7 mouse cellular contexts compared by ENCODE assay signal in genomic region chr17:15108473-15109441, GRCm38 (mm10).
DNase-seq lines count a peak whose midpoint lies in the region; ATAC-seq lines count a peak whose summit lies in the region.

No protein-coding gene starts in this region.

- peak overlapping the region; percentile 30; the same call in 1 of the 2 replicates for H3K9ac ChIP-seq in forebrain, embryonic 14.5 days (ENCODE audit: low read length)
- H3K9ac ChIP-seq in stomach, embryonic 14.5 days (replicated peaks; ENCODE audit: low read depth, low read length) = no peak overlapping the region

- peak; percentile 26 for DNase-seq in right cerebral cortex, adult 18-20 months
- no peak for DNase-seq in right cerebral cortex, postnatal 14 days
- peak; percentile 50 for DNase-seq in forebrain, embryonic 14.5 days (ENCODE audit: low spot score)
- DNase-seq in limb, embryonic 10.5 days (ENCODE audit: low spot score) = no peak
- DNase-seq in adipocyte (ENCODE audit: low spot score) = no peak
- DNase-seq in adrenal gland, adult (ENCODE audit: inconsistent age in 2 of 2, low spot score in 1 of 2) = no peak

- peak overlapping the region; percentile 48; the same call in 1 of the 2 replicates for H3K27ac ChIP-seq in forebrain, embryonic 14.5 days (ENCODE audit: low read depth, low read length)
- 0 out of 2 replicates have a peak overlapping the region, but pooled peaks have one; percentile 36 for H3K27ac ChIP-seq in limb, embryonic 10.5 days
- peak overlapping the region; percentile 61 for H3K27ac ChIP-seq in stomach, embryonic 14.5 days (ENCODE audit: low read length)

- H3K4me2 ChIP-seq in forebrain, embryonic 14.5 days (ENCODE audit: low read length) = peak overlapping the region; percentile 25; the same call in 1 of the 2 replicates
- H3K4me2 ChIP-seq in stomach, embryonic 14.5 days (replicated peaks; ENCODE audit: low read depth, low read length) = peak overlapping the region; percentile 25

- H3K27me3 ChIP-seq in forebrain, embryonic 14.5 days (replicated peaks; ENCODE audit: control insufficient read depth, insufficient read depth, low read length) = no peaks in the 10 kb centered on the region
- H3K27me3 ChIP-seq in limb, embryonic 10.5 days (ENCODE audit: low read depth, poor library complexity, severe bottlenecking) = 0 out of 2 replicates have a peak, but pooled peaks cover 3% of the 10 kb centered on the region
- H3K27me3 ChIP-seq in stomach, embryonic 14.5 days (ENCODE audit: control insufficient read depth, insufficient read depth, low read length) = no peaks in the 10 kb centered on the region

- peak; percentile 76 for ATAC-seq in forebrain, embryonic 14.5 days
- peak; percentile 87 for ATAC-seq in stomach, embryonic 14.5 days (ENCODE audit: insufficient number of reproducible peaks, insufficient read depth, low FRiP score, low read depth)

- H3K4me3 ChIP-seq in forebrain, embryonic 14.5 days (ENCODE audit: low read depth, low read length) = no peak overlapping the region
- peak overlapping the region; percentile 13; the same call in 1 of the 2 replicates for H3K4me3 ChIP-seq in limb, embryonic 10.5 days
- H3K4me3 ChIP-seq in stomach, embryonic 14.5 days (ENCODE audit: low read depth, low read length) = no peak overlapping the region

- H3K36me3 ChIP-seq in forebrain, embryonic 14.5 days (ENCODE audit: control insufficient read depth, insufficient read depth, low read length) = no peaks in the 10 kb centered on the region
- no peaks in the 10 kb centered on the region for H3K36me3 ChIP-seq in limb, embryonic 10.5 days
- no peaks in the 10 kb centered on the region for H3K36me3 ChIP-seq in stomach, embryonic 14.5 days (ENCODE audit: control insufficient read depth, insufficient read depth, low read length)

- 58% methylated on average over 20 of the region's 20 CpGs for WGBS in forebrain, embryonic 14.5 days
- 40% methylated on average over 20 of the region's 20 CpGs for WGBS in limb, embryonic 10.5 days
- WGBS in stomach, embryonic 14.5 days = 13% methylated on average over 20 of the region's 20 CpGs

- H3K4me1 ChIP-seq in forebrain, embryonic 14.5 days (ENCODE audit: control insufficient read depth, insufficient read depth, low read length) = peaks cover 10% of the 10 kb centered on the region; the same call in 1 of the 2 replicates
- peaks cover 13% of the 10 kb centered on the region for H3K4me1 ChIP-seq in limb, embryonic 10.5 days
- peaks cover 23% of the 10 kb centered on the region; the same call in 1 of the 2 replicates for H3K4me1 ChIP-seq in stomach, embryonic 14.5 days (ENCODE audit: control insufficient read depth, insufficient read depth, low read length)

- no peaks in the 10 kb centered on the region for H3K9me3 ChIP-seq in forebrain, embryonic 14.5 days (replicated peaks; ENCODE audit: control insufficient read depth, low read length)
- H3K9me3 ChIP-seq in limb, embryonic 10.5 days (replicated peaks) = no peaks in the 10 kb centered on the region
- no peaks in the 10 kb centered on the region for H3K9me3 ChIP-seq in stomach, embryonic 14.5 days (ENCODE audit: control insufficient read depth, low read depth, low read length)

Comparison
In these comparisons a context has a peak if more than half of its experiments do, and no peak if none do; other contexts are left out.
1. DNase-seq: peak in right cerebral cortex, adult 18-20 months (single experiment) and forebrain, embryonic 14.5 days (single experiment); none in right cerebral cortex, postnatal 14 days (single experiment), limb, embryonic 10.5 days (single experiment), adipocyte (single experiment) and adrenal gland, adult (0 of 2).
2. Peak in every context shown above with its lines, with median percentiles within 50 percentile points of each other: H3K27ac ChIP-seq.